Mouse (Mus musculus): Measurements from ENCODE around the gene Gdf10.

Gdf10 gene

DNA sequence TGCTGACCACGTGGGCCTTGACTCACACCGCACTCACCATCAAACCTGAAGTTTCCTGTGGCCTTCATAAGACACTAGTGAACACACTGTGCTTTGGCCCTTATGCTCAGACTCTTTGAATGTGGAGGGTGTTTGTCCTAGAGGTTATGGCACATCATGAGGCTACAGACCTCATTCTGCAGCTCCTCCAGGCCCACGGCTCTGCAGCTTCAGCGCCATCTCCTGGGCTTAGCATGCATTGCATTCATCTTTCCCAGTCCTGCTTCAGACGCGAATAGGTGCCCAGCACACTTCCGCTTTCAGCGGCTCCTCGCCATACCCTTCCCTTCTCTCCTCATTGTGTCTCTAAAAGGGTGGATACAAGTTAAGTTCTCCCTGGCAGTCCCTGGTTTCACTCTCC lies 15.7 kb downstream of the Gdf10 start:
- no peak for DNase-seq (ENCODE audit: low read depth, low spot score)

DNA sequence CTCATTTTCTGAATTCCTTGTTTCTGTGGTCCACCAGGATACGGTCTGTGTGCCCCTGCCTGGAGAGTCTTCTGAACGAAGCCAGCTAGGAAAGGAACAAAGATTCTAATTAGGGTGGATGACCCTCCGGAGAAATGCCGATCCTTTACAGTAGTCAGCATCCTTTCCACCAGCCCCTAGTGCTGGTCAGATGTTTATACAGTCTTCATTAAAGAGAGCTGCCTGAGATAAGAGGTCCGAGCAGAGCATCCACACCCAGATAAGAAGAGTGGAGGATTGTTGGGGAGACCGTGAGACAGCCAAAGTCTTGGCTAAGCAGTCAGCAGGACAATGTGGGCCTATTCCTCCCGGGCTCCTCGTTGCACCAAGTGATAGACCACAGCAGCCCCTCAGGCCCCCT lies 17.4 kb downstream of the Gdf10 start, which contains the start of gene Gdf2:
Gene Gdf2 (plus strand): TSS at position 301 of the 400 bp plus-strand sequence.
- no peak for DNase-seq (ENCODE audit: low read depth, low spot score)

DNA sequence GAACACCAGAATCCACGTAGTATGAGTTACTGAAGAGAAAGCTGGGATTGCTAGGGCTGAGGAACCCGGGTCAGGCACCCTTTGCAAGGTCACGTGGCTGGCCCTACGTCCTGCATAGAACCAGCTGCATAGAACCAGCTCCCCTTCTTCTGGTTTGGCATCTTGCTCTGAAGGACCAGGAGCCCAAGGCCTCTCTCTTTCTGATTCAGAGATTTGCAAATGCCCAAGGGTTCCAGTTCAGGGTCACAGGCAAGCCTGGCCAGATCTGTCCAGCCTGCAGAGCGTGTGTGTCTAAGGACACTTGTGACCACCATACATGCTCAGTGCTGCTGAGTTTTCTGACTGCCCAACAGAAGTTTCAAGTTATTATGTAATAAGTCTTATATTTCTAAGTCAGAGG lies 18.8 kb downstream of the Gdf10 start:
- DNase-seq (ENCODE audit: low read depth, low spot score): no peak

DNA sequence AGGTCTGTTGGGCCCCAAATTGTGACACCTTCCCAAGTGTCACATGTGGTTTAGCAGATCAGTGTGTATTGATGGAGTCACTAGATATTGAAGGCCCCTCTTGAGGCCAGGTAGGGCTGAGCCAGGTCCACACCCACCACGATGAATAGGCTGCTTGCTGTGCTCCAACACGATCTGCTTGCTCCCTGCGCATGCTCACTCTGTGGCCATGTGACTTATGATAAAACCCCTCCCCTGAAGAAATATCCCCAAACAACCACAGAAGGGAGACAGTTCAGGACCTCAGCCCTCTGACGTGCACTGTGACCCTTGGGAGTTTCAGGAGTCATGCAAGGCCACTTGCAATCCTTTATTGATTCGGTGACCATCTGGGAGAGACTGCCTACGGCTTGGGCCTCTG lies 22.7 kb downstream of the Gdf10 start:
- no peak for DNase-seq (ENCODE audit: low read depth, low spot score)

DNA sequence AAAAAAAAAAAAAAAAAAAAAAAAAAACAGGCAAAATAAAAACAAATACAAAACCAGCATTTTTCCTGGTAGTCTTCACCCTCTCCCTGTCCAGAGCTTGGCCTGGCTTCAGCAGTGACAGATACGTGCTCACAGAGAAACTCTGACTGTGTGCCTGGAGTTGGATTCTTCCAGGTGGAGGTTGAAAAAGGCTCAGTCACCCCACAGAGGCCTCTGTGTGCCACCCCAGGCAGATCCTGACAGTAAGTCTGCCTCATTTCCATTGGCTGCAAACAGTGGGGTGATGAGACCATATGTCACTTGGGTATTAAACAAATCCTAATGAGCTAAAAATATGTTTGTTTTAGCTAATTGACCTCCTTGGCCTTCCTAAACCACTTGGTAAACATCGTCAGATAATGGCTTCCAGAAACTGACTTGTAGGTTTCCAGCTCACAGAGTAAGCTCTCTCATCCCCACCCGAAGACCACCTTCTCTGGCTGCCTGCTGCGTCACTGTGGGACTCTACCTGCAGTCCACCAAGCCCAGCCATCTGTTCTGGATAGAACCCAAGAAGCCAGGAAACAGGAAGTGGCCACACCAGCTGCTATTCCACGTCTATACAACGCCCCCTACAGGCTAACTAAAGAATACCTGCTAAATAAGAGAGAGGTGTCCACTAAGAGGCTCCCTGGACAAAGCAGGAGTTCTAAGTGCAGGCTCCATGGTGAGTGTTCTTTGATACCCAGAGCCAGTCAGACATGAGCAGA lies 29.0 kb downstream of the Gdf10 start:
- no peak for DNase-seq (ENCODE audit: low read depth, low spot score)

DNA sequence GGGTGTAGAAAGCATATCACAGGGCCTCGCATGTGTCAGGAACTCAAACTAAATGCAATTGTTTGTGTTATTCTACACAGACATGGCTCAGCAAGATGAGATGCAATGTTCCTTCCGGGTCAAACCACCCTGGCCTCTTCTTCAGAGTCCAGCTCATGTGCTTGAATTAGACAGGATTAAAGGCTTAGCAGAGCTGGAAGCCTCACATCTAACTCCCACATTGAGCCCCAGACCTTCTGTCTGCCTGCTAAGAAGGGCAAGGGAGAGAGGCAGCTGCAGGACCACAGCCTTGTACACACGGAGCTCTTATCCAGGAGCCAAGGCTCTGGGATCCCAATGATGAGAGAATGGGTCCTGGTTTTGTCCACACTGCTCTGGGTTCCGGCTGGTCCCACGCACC lies 30.4 kb downstream of the Gdf10 start, which contains the start of gene Rbp3:
Gene Rbp3 (plus strand): TSS at position 243 of the 400 bp plus-strand sequence.
- DNase-seq (ENCODE audit: low read depth, low spot score): no peak

DNA sequence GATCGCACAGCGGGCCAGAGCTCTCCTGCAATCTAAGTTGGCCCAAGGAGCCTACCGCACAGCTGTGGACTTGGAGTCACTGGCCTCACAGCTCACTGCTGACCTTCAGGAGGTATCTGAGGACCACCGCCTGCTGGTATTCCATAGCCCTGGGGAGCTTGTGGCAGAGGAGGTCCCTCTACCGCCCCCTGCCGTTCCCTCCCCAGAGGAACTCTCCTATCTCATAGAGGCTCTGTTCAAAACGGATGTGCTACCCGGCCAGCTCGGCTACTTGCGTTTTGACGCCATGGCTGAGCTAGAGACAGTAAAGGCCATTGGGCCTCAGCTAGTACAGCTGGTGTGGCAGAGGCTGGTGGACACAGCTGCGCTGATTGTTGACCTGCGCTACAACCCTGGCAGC lies 32.7 kb downstream of the Gdf10 start:
- no peak for DNase-seq (ENCODE audit: low read depth, low spot score)

DNA sequence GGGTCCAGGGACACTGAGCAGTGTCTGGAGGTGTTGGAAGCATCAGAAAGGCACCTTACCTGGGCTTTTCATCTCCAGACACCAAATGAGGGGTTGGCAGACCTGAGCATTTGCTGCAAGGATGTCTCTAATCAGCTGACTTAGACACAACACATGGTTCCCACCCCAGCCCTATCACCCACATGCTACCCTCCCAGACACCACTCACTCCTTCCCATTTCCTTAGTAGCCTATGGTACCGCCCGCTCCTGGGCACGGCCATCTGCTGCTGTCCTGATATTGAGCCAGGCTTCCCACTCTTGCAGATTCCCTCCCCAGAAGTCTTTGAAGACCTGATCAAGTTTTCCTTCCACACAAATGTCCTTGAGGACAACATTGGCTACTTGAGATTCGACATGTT lies 34.8 kb downstream of the Gdf10 start:
- DNase-seq (ENCODE audit: low read depth, low spot score): no peak

DNA sequence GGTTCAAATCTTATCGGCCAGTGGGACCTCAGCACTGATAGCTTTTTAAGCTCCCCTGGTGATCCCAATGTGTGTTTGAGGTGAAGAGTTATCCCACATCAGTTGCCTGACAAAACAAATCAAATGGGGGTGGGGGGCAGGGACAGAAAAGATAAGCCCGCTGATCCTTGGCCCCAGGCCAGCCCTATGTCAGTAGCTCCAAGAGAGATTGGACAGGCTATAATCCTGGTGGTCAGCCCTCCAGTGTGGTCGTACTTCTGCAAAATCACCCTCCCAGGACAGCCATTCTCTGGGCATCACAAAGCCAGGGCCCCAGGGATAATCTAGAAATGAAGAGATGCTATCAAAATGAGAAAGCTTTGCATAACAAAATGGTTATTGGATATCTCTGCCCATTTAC lies 35.5 kb downstream of the Gdf10 start:
- DNase-seq (ENCODE audit: low read depth, low spot score): no peak

DNA sequence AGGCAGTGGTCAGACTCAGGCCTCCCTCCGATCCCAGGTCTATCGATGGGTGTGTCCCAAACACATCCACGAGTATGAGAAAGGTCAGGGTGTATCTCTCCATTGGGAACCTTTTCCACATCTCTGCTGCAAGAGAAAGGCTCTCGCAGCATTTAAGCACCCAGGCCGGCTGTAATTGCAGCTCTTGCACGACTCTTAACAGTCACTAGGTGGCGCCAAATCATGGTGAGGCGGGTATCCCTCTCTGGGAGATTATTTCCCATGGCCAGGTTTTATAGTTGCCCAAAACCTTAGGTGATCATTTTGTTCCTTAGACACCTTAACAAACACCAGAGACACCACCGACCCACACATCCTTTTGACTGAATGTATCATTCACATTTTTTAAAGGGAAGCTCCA lies 36.0 kb downstream of the Gdf10 start:
- no peak for DNase-seq (ENCODE audit: low read depth, low spot score)

DNA sequence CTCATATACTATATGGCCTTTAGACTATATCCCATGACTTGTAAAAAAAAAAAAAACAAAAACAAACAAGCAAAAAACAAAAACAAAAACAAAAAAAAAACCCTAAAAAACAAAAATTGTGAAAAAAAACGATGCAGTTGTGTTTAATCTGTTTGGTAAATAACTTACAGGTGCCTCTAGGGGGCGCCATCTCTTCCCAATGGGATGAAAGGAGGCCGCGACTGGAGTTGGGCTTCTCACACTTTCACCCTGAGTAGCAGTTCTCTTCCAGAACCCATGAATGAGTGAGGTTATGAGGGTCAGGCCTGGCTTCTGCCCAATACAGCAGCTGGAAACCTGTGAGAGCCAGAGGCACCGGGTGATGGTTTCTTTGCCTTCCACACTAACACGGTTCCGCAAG lies 42.3 kb downstream of the Gdf10 start:
- DNase-seq (ENCODE audit: low read depth, low spot score): no peak

DNA sequence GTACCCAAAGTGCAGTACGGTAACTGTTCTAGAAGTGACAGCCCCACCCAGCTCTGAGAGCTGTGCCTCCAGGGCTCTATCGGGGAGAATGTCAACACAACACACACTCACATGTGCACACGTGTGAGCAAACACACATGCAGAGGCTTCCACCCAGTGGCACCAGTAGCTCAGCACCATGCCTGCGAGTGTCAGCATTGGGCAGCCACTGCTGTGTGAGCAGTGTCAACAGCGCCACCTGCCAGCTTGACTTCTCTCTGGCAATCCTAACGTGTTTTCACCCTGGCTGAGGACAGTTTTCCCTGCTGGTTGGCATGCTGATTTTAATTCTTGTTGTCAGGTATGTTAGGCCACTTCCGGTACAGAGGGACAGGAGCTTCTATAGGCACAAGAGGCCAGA lies 49.3 kb downstream of the Gdf10 start:
- DNase-seq (ENCODE audit: low read depth, low spot score): no peak

DNA sequence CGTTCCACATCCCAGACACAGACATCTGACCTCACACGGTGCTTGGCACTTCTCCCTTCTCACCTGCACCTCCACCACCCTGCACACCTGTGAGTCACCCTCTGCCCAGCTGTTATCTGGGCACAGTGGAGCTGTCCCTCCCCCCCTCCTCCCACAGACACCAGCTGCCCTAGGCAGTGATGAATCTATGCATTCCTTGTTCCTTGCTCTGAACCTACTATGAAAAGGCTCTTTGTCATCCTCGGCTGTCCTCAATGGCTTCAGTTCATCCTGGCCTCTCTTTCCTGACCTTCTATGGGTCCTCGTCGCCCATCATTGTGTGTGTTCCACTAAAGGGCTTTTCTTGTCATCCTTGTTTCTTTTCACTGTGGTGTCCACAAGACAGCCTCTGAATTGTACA lies 51.4 kb downstream of the Gdf10 start:
- no peak for DNase-seq (ENCODE audit: low read depth, low spot score)

DNA sequence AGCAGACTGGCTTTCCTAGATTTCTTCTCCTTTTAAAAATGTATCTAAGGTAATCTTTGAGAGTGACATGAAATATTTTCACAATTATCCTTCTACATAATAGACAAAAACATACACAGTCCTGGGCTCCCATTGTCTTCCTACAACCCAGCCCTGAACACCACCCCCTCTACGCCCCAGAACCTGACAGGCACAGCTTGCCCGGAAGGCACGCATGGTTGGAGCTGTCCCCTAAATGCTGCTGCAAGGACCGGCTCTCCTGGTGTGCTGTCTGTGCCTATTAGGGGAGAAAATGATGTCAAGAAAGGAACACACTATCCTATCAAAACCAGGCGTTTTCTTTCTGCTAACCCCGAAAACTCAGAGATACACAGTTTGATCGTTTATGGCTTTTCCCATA lies 54.4 kb downstream of the Gdf10 start:
- DNase-seq (ENCODE audit: low read depth, low spot score): no peak

DNA sequence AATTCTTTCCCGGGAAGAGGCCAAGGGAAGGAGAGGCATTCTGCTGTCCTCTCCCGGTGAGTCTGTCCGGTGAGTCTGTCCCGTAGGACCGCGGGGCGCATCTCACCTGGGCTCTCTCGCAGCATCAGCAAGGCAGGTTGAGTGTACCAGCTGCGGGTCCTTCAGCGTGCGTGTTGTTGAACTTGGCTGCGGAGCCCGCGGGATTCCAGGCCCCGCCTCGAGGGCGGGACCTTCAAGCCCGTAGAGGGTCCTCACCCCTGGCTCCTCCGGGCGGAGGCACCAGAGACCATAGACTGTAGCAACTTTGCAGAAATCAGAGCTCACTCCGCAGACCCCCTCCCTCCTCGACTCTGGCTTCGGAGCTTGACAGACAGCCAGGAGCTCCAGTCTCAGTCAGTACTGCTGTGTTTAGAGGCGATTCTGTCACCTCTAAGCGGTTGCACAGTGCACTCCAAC lies 55.2 kb downstream of the Gdf10 start, which contains the start of gene Zfp488:
Gene Zfp488 (minus strand): TSS at position 161 of the 456 bp plus-strand sequence.
- no peak for DNase-seq (ENCODE audit: low read depth, low spot score)
